Mouse (Mus musculus) adrenal gland, postnatal 36 days (tissue): ENCODE results near the gene Crim1. TPM values are rescaled to one million over a fixed set of nuclear protein-coding genes. Genes with fewer than 3 reads are reported as not detected.

ENCODE experiments used
- DNase-seq, 2 experiments: peaks; one replicate each; pipeline ENCODE4 v3.0.0; 2021; ENCODE audit warnings: mixed read lengths in 1 of 2
- total RNA-seq, 2 experiments: library from RNA; stranded (reverse); gene quantifications; 2 replicates each; pipeline ENCODE4 v1.2.3; 2021

Crim1 gene
- total RNA-seq, 2 experiments from 2014 or later = 35.0 to 37.0 TPM

- DNase-seq = no peak
Measured at GRCm38 (mm10) chr17:78327187-78327586, 127.1 kb downstream of the Crim1 start.

DNA sequence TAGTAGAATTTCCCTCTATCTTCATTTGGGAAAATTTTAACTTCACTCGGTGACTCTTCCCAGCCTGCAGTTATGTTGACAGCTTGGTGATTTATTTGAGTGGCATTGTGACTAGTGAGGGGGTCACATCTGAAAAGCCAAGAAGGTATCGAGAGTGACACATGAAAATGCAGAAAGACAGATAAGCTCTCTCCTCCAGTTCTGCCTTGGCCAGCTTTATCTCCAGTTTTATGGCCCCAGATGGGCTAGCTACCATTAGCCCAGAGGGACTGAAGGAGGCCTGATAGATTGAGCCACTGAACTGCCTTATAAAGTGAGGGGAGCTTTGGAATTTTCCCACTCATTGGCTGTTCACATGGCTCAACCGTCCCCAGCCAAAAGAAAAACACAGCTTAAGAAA, 128.2 kb downstream of the Crim1 start:
- DNase-seq = no peak

GRCm38 (mm10) chr17:78331438-78331837, 131.4 kb downstream of the Crim1 start:
- no peak for DNase-seq

GRCm38 (mm10) chr17:78333275-78333674, 133.2 kb downstream of the Crim1 start:
- no peak for DNase-seq

DNA sequence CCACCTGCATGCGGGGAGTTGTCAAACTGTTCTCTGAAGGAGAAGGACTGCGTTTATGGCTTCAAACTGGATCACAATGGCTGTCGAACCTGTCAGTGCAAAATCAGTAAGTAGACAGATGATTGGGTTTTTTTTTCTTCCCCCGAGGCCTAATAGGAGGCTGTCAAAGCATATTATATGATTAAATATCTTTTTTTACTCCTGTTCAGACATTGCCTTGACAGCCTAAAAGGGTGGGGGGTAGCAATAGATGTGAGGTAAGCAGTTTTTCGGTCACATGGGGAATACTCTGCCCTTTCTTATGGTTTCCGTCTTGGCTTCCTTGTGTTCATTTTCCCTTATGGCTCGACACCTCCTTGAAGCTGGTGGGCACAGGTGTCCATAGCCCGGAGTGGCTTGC, 135.2 kb downstream of the Crim1 start:
- no peak for DNase-seq

DNA sequence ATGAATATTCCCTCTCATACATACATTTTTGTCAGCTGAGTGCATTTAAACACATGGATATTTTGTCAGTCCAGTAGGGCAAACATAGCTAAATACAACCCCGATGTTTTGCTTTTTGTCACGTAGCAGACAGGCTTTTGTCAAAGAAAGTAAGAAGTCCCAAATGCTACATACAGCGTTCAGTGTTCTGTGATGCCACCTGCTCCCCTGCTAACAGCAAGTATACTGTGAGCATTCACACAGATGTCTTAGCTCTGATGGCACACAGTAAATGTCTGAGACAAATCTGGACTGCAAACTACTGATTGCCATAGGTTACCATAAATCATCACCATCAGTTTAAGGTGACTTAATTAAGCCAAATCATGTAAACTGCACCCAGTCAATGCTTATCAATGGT, 143.6 kb downstream of the Crim1 start:
- DNase-seq = no peak

- no peak for DNase-seq
Measured at GRCm38 (mm10) chr17:78347111-78347801, 147.2 kb downstream of the Crim1 start.

GRCm38 (mm10) chr17:78351676-78352499, 151.8 kb downstream of the Crim1 start:
- no peak for DNase-seq

DNA sequence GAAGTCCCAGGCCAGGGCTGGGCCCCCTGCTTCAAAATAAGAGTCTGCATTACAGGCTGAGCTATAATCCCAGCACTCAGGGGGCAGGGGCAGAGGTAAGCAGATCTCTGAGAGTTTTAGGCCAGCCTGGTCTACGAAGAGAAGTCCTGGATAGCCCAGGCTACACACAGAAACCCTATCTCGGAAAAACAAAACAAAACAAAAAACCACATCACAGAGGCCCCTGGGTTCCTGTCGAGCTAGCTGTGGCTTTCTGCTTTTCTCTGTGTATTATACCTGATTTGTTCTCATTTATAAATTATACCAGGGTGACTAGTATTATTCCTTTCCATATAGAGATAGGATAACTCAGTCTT, 152.4 kb downstream of the Crim1 start:
- no peak for DNase-seq

- DNase-seq = no peak
Measured at GRCm38 (mm10) chr17:78354411-78354810, 154.4 kb downstream of the Crim1 start.

DNA sequence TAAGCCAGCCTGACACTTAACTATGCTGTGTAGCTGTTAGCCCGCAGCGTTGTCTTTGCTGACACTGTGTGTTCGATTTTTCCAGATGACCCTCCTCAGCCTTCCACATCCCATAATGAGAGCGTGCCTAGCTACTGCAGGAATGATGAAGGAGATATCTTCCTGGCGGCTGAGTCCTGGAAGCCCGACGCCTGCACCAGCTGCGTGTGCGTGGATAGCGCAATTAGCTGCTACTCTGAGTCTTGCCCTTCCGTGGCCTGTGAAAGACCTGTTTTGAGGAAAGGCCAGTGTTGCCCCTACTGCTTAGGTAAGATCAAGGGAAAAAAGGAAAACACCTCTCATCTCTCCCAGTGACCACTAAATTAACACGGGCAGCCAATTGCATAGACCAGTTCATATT, 154.8 kb downstream of the Crim1 start:
- no peak for DNase-seq

DNA sequence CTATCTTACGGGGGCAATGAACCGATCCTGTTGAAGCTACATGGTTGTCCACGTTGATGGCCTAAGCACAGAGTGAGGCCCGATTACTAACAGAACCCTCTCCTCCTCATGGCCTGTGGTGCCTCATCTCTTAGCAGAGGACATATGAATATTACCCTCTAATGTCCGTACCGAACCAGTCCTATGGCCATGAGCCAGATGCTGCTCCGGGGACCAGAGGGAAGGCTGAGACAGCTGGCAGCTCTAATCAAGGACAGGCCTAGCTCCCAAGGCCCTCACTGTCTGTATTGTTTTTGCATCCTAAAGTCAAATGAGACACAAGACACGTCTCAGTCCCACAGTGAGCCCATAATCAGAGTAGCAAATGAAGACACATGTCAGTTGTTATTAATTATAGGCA, 155.6 kb downstream of the Crim1 start:
- peak; percentile 14 to 37 for DNase-seq

DNA sequence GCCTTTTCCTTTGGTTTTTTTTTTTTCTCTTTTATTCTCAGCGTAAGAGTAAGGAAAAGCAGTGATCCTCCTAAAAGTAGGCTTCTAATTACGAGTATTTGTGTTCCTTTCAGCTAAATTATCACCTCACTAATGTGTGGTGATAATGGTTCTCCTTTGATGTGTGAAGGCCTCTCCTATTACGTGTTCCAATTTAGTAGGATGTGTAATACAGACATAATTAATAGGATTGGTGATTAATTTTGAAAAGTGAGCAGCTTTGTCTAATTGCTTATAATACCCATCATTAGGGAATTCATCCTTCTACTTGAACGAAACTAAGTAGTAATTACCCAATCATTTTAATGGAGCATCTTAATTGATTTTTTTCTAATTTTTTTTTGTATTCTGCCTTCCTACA, 157.7 kb downstream of the Crim1 start:
- DNase-seq = no peak

- DNase-seq = no peak
Measured at GRCm38 (mm10) chr17:78358251-78358726, 158.2 kb downstream of the Crim1 start.

DNA sequence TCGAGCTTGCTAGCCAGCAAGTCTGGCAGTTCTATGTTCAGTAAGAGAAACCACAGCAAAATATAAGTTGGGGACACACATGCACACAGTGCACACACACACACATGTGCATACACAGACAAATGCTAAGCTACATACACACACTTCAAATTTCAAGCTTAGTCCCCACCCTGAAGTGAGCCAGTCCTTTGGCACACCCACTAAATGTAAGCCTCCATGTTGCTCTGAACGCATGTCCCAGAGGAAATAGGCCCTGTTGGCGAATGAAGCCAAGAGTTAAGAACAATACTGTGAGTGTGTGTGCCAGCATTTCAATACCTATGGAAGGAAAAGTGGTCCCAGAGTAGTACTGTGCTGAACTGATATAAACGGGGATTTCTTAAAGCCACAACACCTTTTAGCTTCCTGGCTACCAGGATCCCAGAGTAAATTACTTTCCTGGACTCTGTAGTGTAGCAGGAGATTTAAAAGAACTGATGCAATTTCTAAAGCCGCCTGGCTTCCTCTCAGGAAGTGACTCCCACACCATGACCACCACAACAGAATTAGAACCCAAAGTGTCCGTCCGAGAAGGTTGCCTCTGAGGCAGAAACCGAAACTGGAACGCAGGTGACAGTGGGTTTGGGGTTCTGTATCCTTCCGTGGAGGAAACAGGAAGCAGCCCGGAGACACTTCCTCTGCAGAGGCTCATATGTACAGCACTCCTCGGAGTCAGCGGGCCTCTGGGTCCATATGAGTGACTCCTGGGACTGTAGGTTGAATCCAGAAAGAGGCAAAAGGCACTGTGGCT, 162.1 kb downstream of the Crim1 start:
- DNase-seq = peak; percentile 32 to 48

- no peak for DNase-seq
Measured at GRCm38 (mm10) chr17:78364555-78365302, 164.7 kb downstream of the Crim1 start.

DNA sequence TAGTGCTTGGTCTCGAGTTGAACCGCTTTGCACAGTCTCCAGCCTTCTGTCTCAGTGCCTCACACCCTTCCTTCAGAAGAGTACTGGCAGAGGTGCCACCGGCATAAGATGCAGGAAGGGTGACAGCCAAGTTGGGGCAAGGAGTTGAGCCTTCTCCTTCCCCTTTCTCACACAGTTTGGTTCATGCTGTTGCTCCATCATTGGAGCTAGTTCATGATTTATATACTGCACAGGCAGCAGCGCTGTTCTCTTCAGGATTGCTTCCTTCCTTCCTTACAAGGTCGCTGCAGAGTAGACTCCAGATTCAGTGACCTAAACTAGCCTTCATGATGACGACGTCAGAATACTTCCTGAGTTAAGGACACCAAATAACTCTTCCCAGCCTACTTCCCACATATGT, 166.0 kb downstream of the Crim1 start:
- no peak for DNase-seq

DNA sequence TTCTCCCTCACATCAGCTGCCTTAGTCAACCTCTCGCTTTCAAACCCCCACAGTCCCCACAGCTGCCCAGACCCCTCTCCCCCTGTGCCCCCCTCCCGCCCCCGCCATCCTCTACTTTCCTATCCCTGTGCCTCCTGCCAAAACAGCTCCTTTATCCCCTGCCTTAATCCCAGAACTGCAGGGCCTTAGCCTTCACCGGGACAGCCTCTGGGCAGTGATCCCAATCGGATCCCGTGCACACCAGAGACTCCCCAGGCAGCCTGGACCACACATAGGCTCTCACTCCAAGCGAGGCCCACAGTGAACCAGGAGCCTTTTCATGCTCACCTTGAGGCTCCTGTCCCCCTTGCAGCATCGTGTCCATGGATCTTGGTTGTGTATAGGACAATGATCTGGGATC, 168.4 kb downstream of the Crim1 start:
- DNase-seq = no peak

GRCm38 (mm10) chr17:78370445-78370844, 170.4 kb downstream of the Crim1 start:
- no peak for DNase-seq

DNA sequence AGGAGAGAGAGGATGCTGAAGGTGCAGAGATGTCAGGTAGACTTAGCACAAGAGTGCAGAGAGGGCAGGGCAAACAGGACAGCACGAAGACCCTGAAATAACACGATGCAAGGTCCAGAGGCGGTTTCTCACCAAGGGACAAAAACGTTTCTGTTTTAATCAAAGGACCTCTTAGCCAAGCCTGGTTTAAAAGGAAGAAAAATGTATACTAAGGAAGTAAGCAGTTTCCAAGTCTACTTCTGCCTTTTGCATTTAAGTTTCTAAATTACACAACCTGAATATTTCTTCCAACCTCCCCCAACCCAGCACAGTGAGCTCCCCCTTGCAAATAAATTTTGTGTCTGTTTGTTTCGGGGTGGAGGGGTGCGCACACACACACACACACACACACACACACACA, 173.1 kb downstream of the Crim1 start:
- DNase-seq = no peak

- DNase-seq = no peak
Measured at GRCm38 (mm10) chr17:78373849-78374248, 173.8 kb downstream of the Crim1 start.

DNA sequence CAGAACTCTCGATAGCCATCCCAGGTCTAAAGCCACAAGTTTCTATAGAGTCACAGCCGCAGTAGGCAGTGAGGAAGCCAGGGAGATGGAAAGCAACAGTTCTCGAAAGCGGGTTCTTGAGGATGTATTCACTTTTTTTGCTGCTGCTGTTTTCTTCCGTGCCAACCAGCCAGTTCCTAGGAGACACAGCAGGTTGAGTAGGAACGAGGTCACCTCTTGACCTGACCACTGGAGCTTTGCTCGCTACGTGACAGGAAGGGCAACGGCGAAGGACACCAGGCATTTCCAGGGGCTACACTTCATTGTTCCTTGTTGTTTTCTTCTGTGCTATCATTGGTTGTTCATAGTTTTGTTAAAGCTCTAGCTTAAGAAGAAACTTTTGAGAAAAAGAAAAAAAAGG, 174.7 kb downstream of the Crim1 start:
- DNase-seq = no peak
